Mouse (Mus musculus) stomach, embryonic 16.5 days (tissue): ENCODE results near the gene Ccdc175. TPM values are rescaled to one million over a fixed set of nuclear protein-coding genes. Genes with fewer than 3 reads are reported as not detected.

Experiments
- ATAC-seq: fragments of 200-750 bp; cut with Nextera tagmentation; 2 replicates; pipeline ENCODE4 v1.8.0; 2017; ENCODE audit warnings: moderate number of reproducible peaks, moderate TSS enrichment; ENCODE audit not compliant: insufficient read depth, low FRiP score
- H3K27ac ChIP-seq: fragments of 300-500 bp; sonication (generic); 2 replicates; pipeline ENCODE4 v1.5.1; 2014; ENCODE audit warnings: low read length
- H3K27me3 ChIP-seq: fragments of 300-500 bp; sonication (generic); 2 replicates; pipeline ENCODE4 v1.6.1; 2014; ENCODE audit warnings: low read length, control low read depth, mixed read lengths; ENCODE audit not compliant: control insufficient read depth, insufficient read depth
- H3K36me3 ChIP-seq: fragments of 300-500 bp; sonication (generic); 2 replicates; pipeline ENCODE4 v1.6.1; 2014; ENCODE audit warnings: low read length; ENCODE audit not compliant: control insufficient read depth, insufficient read depth
- H3K4me1 ChIP-seq: fragments of 300-500 bp; sonication (generic); 2 replicates; pipeline ENCODE4 v1.6.1; 2014; ENCODE audit warnings: low read length, control low read depth, mixed read lengths; ENCODE audit not compliant: control insufficient read depth, insufficient read depth
- H3K4me2 ChIP-seq: fragments of 300-500 bp; sonication (generic); 2 replicates; pipeline ENCODE4 v1.6.1; 2014; ENCODE audit warnings: low read depth, low read length, mixed read lengths
- H3K4me3 ChIP-seq: fragments of 300-500 bp; sonication (generic); replicated peaks from 2 replicates; pipeline ENCODE4 v1.5.1; 2014; ENCODE audit warnings: mild to moderate bottlenecking, low read length
- H3K9ac ChIP-seq: fragments of 300-500 bp; sonication (generic); 2 replicates; pipeline ENCODE4 v1.6.1; 2014; ENCODE audit warnings: low read length
- H3K9me3 ChIP-seq: fragments of 300-500 bp; sonication (generic); replicated peaks from 2 replicates; pipeline ENCODE4 v1.6.1; 2016; ENCODE audit warnings: low read length, control low read depth; ENCODE audit not compliant: control insufficient read depth
- WGBS: fragments of 180-500 bp; shearing (Covaris S2); extraction: QIAGEN DNeasy Blood & Tissue Kit; methylation state at CpG from one replicate; pipeline ENCODE4 v1.1.7; 2014; 5-methylcytosine and 5-hydroxymethylcytosine counted together
- polyA plus RNA-seq: library from polyadenylated mRNA; unstranded; fragments of >200 nt; fragmentation: Nextera tagmentation; extraction: Ambion mirVana; gene quantifications from 2 replicates; pipeline ENCODE4 v1.2.1, GENCODE M21; 2015

Ccdc175 gene
- polyA plus RNA-seq, 1 experiment from 2014 or later: not detected

DNA sequence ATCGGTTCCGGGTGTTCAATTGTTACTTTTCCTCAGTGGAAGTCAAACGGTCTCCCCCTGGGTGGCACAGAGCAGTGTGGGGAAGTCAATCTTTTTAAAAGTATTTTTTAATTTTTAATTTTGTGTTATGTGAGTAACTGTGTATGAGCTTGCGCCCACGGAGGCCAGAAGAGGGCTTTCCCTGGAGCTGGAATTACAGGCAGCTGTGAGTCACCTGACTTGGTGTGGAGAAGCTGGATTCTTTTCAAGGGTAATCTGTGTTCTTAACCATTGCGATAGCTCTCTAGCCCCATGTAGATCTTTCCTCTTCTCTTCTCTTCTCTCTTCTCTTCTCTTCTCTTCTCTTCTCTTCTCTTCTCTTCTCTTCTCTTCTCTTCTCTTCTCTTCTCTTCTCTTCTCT, 69.7 kb downstream of the Ccdc175 start:
- Histone ChIP-seq H3K27me3 (no peaks in the 10 kb centered on the region), H3K36me3 (no peaks in the 10 kb centered on the region), H3K4me3 (no peak overlapping the region), H3K4me2 (no peak overlapping the region), H3K27ac (no peak overlapping the region), H3K4me1 (no peaks in the 10 kb centered on the region), H3K9ac (no peak overlapping the region), H3K9me3 (no peaks in the 10 kb centered on the region)
- WGBS: 75% methylated on average over 6 of the region's 6 CpGs
- no peak for ATAC-seq

DNA sequence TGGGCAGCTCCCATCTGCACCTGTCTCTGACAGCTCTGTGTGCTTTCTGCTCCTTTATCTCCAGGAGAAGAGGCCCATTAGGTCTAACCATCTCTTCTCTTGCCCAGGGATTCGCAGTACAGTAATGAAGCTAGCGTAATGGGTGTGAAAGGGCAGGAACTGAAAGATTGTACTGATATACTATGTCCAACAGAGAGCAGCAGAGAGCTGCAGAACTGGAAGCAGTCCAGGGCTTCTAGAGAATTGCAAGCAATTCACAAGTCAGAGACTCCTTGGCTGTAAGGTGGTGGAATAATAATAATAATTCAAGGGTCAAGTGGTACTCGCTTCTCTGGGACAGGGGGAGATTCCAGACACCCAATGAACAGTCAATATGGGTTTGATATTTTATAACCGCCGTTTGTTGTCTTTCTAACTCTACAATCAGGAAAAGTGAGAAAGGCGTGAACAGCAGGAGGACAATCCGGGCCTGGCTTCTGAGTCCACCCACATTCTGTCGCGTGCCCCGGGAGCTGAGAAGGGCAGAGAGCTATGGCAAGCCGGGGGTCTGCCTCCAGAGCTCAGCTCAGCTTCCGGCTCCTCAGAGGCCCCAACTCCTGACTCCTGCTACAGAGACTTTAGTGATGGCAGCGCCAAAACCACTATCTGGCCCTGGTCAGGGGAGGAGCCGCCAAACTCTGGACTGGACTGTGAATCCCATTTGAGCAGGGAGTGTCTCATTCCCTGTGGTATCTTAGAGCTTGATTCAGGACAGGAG, 80.1 kb downstream of the Ccdc175 start:
- Histone ChIP-seq H3K27ac (no peak overlapping the region), H3K4me3 (no peak overlapping the region), H3K36me3 (no peaks in the 10 kb centered on the region), H3K27me3 (no peaks in the 10 kb centered on the region), H3K9ac (peak overlapping the region; percentile 21; the same call in 1 of the 2 replicates), H3K4me2 (no peak overlapping the region), H3K9me3 (no peaks in the 10 kb centered on the region), H3K4me1 (no peaks in the 10 kb centered on the region)
- 27% methylated on average over 14 of the region's 14 CpGs for WGBS
- ATAC-seq: no peak

DNA sequence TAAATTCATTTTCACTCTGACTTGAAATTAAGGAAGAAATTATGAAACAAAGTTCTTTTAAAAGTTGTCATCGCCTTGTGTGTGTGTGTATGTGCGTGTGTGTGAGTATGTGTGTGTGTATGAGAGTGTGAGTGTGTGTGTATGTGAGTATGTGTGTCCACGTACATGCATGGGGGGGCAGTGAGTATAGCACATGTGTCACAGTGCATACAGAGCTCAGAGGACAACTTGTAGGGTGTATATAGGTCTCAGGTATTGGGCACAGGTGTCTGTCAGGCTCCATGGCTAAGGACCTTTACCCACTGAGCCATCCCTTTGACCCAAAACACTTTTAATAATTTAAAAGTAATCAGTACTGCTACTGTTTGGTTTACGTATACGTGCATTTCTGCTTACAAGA, 80.8 kb downstream of the Ccdc175 start:
- no peak overlapping the region for H3K27ac ChIP-seq
- H3K4me3 ChIP-seq: no peak overlapping the region
- no peak overlapping the region for H3K4me2 ChIP-seq
- no peak overlapping the region for H3K9ac ChIP-seq
- H3K27me3 ChIP-seq: no peaks in the 10 kb centered on the region
- no peak for ATAC-seq
- no peaks in the 10 kb centered on the region for H3K9me3 ChIP-seq
- H3K36me3 ChIP-seq: no peaks in the 10 kb centered on the region
- 84% methylated on average over 5 of the region's 5 CpGs for WGBS
- H3K4me1 ChIP-seq: no peaks in the 10 kb centered on the region

DNA sequence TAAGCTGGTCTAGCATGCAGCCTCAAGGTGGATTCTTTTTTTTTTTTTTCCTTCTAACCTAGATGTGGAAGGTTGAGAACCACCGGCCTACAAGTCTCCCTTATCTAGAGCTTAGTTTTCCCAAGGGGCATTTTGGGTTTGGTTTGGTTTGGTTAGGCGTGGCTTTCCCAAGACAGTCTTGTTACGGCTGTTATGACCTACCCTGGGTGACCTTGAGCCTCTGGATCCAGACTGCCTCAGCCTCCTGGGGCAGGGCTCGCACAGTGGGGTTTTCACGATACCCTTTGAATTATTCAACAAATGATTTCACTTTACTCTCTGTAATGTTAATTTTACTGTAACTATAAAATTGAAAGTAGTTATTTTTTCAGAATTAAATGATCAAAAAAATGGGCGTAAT, 82.1 kb downstream of the Ccdc175 start:
- no peaks in the 10 kb centered on the region for H3K27me3 ChIP-seq
- no peak for ATAC-seq
- no peaks in the 10 kb centered on the region for H3K9me3 ChIP-seq
- H3K4me1 ChIP-seq: no peaks in the 10 kb centered on the region
- H3K36me3 ChIP-seq: no peaks in the 10 kb centered on the region
- no peak overlapping the region for H3K4me2 ChIP-seq
- no peak overlapping the region for H3K9ac ChIP-seq
- WGBS: 75% methylated on average over 6 of the region's 6 CpGs
- H3K4me3 ChIP-seq: no peak overlapping the region
- no peak overlapping the region for H3K27ac ChIP-seq

DNA sequence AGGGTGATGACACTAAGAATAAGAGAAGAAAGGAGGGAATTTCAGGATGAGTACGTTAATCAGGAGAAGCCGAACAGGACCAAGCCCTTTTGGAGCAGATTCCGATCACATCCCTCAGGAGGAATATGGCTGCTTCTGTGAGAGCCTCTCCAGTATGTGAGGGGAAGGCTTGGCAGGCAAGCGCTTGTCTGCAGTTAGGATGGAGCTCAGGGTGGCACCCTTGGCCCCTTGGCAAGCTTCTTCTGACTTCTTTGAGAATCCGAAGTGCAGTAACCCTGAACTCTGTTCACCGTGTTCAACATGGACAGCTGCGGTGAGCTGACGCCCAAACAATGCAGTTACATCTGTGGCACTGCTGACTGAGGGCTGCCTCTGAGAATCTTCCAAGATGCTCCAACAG, 87.9 kb downstream of the Ccdc175 start:
- 95% methylated on average over 8 of the region's 8 CpGs for WGBS
- no peak for ATAC-seq
- no peak overlapping the region for H3K27ac ChIP-seq
- no peaks in the 10 kb centered on the region for H3K27me3 ChIP-seq
- H3K4me3 ChIP-seq: no peak overlapping the region
- H3K9ac ChIP-seq: no peak overlapping the region
- H3K4me2 ChIP-seq: no peak overlapping the region
- no peaks in the 10 kb centered on the region for H3K9me3 ChIP-seq
- H3K36me3 ChIP-seq: peaks cover 19% of the 10 kb centered on the region
- H3K4me1 ChIP-seq: no peaks in the 10 kb centered on the region

DNA sequence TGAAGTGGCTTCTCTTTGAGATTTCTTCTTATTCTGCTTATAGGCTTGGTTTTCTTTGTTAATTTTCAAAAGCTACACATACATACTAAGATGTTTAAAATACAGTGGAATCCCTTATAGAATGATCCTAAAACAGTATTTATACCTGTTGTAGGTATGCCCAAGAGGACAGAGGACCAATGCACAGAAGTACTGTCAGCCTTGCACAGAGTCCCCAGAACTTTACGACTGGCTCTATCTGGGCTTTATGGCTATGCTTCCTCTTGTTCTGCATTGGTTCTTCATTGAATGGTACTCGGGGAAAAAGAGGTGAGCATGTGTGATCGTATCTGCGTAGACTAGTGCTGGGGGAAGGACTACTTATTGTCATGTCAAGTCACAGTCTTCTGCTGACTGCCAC, 95.0 kb downstream of the Ccdc175 start:
- no peak overlapping the region for H3K27ac ChIP-seq
- no peak overlapping the region for H3K4me3 ChIP-seq
- H3K36me3 ChIP-seq: peaks cover 6% of the 10 kb centered on the region; the same call in 1 of the 2 replicates
- WGBS: 89% methylated on average over 4 of the region's 4 CpGs
- H3K4me2 ChIP-seq: no peak overlapping the region
- H3K27me3 ChIP-seq: no peaks in the 10 kb centered on the region
- no peak overlapping the region for H3K9ac ChIP-seq
- peaks cover 9% of the 10 kb centered on the region; the same call in 1 of the 2 replicates for H3K4me1 ChIP-seq
- no peak for ATAC-seq
- no peaks in the 10 kb centered on the region for H3K9me3 ChIP-seq

DNA sequence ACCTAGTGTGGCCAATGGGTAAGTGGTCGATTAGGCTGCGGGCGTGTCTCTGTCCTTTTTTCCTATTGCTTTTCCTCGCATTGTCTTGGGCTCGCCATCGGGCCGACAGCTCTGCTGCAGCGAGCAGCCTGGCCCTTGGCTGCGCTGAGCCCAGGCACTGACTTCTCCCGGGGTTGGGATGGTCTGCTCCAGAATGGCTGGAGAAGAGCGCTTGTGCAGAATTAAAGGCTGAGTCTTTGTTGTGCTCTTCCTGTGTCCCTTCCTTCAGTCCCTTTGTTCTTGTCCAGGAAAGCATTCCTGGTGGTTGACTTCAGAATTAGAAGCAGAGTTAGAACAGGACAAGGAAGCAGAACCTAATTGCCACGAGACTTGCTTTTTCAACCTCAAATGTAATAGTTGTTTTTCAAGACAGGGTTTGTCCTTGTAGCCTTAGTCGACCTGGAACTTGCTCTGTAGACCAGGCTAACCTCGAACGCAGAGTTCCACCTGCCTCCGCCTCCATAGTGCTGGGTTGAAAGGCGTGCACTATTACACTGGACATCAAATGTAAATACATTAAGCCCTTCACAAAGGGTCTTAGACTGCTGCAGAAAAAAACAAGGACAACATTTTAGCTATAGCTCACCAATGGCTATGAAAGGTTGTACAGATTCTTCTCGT, 98.5 kb downstream of the Ccdc175 start:
- WGBS: 1% methylated on average over 18 of the region's 18 CpGs
- peak overlapping the region; percentile 97 for H3K27ac ChIP-seq
- H3K4me1 ChIP-seq: peaks cover 20% of the 10 kb centered on the region
- peak overlapping the region; percentile 81 for H3K4me2 ChIP-seq
- no peak for ATAC-seq
- peak overlapping the region; percentile 82 for H3K4me3 ChIP-seq
- no peaks in the 10 kb centered on the region for H3K27me3 ChIP-seq
- no peaks in the 10 kb centered on the region for H3K36me3 ChIP-seq
- peak overlapping the region; percentile 86 for H3K9ac ChIP-seq
- H3K9me3 ChIP-seq: no peaks in the 10 kb centered on the region

DNA sequence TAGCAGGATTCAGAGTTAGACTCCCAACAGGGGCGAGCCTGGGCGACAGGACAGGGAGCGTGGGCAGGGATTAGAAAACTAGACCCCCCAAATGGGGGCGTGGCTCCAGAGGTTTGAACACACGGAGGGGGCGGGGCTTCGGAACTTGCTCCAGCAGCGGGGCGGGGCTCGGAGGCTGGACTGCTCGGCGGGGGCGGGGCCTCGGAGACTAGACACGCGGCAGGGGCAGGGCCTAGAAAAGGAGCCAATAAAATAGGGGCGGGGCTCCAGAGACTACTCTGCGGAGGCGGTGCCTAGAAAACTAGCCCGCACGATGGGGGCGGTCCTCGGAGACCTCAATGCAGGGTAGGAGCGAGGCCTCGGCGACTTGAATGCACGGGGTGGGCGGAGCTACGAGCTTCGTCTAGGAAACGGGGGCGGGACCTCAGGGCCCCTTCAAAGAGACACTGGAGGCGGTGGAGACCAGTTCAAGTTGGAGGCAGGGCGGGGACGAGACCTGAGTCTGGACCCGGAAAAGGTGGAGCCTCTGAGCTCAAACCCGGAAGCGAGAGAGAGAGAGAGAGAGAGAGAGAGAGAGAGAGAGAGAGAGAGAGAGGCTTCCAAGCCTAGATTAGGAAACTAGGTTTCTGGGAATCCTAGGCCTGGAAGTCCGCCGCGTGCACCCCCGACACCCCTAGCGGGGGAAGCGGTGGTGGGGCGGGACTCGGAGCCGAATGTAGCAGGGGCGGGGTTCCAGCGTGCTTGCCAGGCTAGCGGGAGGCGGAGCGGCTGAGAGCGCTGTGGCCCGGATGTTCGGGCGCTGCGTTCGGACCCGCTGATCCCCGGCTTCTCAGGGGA, 99.3 kb downstream of the Ccdc175 start, which contains the start of the genes L3hypdh and Jkamp:
TSS of gene L3hypdh (minus strand) at position 111 of the 837 bp plus-strand sequence.
TSS of gene Jkamp (plus strand) at position 261 of the 837 bp plus-strand sequence.
- peak; percentile 97 for ATAC-seq
- no peaks in the 10 kb centered on the region for H3K27me3 ChIP-seq

DNA sequence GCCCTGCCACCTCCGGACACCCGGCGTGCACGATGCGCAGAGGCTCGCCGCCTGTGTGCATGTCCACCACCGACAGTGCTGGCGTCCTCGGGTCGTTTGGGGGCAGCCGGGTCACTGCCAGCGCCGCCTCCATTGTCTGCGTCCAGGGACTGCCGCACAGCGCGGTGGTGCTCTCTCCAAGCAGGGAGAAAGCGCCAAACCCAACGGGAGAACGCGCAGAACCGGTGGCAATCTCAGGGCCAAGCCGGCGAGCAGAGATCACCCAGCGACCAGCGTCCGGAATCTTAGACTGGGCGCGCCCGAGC, 99.9 kb downstream of the Ccdc175 start:
- peak overlapping the region; percentile 79 for H3K9ac ChIP-seq
- peak overlapping the region; percentile 76 for H3K4me2 ChIP-seq
- H3K4me3 ChIP-seq: peak overlapping the region; percentile 82
- H3K27me3 ChIP-seq: no peaks in the 10 kb centered on the region
- H3K9me3 ChIP-seq: no peaks in the 10 kb centered on the region
- ATAC-seq: peak; percentile 10
- H3K36me3 ChIP-seq: no peaks in the 10 kb centered on the region
- H3K27ac ChIP-seq: peak overlapping the region; percentile 78
- WGBS: under 1% methylated on average over 31 of the region's 31 CpGs
- H3K4me1 ChIP-seq: peaks cover 20% of the 10 kb centered on the region

More for the DNA sequence above, 99.3 kb downstream of the Ccdc175 start, which contains the start of the genes L3hypdh and Jkamp:
- H3K9me3 ChIP-seq: no peaks in the 10 kb centered on the region
- peak within 1 kb of the TSS; percentile 86 for H3K9ac ChIP-seq
- no peaks in the 10 kb centered on the region for H3K36me3 ChIP-seq
- peak within 1 kb of the TSS; percentile 82 for H3K4me3 ChIP-seq
- peak within 1 kb of the TSS; percentile 81 for H3K4me2 ChIP-seq
- peaks cover 20% of the 10 kb centered on the region for H3K4me1 ChIP-seq
- WGBS: 1% methylated on average over 59 of the region's 60 CpGs
- peak within 1 kb of the TSS; percentile 97 for H3K27ac ChIP-seq
